Mouse (Mus musculus): ENCODE results near the gene Foxn3.

DNA sequence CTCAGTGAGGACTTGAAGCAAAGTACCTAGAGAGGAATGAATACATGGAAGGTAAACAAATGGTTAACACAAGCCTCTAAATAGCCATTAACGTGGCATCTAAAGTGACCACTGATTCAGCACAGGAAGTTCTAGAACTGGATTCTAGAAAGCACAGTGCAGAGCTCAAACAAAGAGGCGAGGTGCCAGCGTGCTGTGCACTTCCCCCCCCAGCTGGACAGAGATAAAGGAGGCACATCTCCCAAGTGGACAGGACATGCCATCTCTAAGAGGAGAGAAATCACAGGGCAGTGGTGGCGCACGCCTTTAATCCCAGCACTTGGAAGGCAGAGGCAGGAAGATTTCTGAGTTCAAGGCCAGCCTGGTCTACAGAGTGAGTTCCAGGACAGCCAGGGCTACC, 173.0 kb downstream of the Foxn3 start:
- TF ChIP-seq POLR2A (IDR thresholded peaks at IDR 0.05; ENCODE audit: insufficient read length, low read depth) = no peak
- no peak for TF ChIP-seq MAX (IDR thresholded peaks at IDR 0.05; ENCODE audit: low read depth)
- no peak for TF ChIP-seq TCF12 (IDR thresholded peaks at IDR 0.05; ENCODE audit: insufficient read depth, poor library complexity, severe bottlenecking)
- no peak for TF ChIP-seq TCF3 (IDR thresholded peaks at IDR 0.05; ENCODE audit: insufficient read length, low read depth)
- TF ChIP-seq USF1 (IDR thresholded peaks at IDR 0.05; ENCODE audit: low read depth) = no peak
- TF ChIP-seq POLR2AphosphoS2 (IDR thresholded peaks at IDR 0.05; ENCODE audit: insufficient read length, low read depth) = no peak
- no peak for TF ChIP-seq CEBPB (IDR thresholded peaks at IDR 0.05; ENCODE audit: insufficient read depth, poor library complexity, severe bottlenecking)

Data from myocyte (in vitro differentiated cells).